Mouse (Mus musculus): Measurements from ENCODE around the gene Eif4a2.

DNA sequence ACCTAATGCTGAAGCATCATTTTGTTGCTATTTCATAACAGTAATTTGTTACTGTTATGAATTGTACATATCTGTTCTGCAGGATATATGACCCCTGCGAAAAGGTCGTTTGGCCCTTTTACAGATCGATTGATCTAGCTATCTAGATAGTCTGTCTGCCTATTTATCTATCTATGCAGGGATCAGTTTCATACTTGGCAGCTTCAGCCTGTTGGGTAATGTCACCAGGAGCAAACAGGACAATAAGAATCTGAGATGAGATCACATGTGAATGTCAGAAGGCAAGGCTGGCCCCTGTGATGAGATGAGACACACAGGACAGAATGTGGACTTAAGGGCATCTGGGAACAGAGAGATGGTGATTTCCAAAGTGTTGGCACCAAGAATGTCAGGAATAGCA lies 23.1 kb downstream of the Eif4a2 start:
- no peak for TF ChIP-seq EP300 (optimal IDR thresholded peaks at IDR 0.05)
- no peak for TF ChIP-seq CTCF (IDR thresholded peaks at IDR 0.05; ENCODE audit: low read depth)

Data from stomach, postnatal 0 days (tissue).